Comparison of ENCODE assay signal across 8 mouse cellular contexts in genomic region chr9:65162711-65163639, GRCm38 (mm10). TPM values are rescaled to one million over a fixed set of nuclear protein-coding genes. Genes with fewer than 3 reads are reported as not detected.
DNase-seq lines count a peak whose midpoint lies in the region; ATAC-seq and TF ChIP-seq lines count a peak whose summit lies in the region.

No protein-coding gene starts in this region.

- TF ChIP-seq POLR2A in small intestine, adult 2 months (IDR thresholded peaks at IDR 0.05; ENCODE audit: low read depth, low read length), result no peak

- H3K9ac ChIP-seq in heart, postnatal 0 days (replicated peaks; ENCODE audit: low read depth, low read length), result no peak overlapping the region; the same call in 1 of the 2 replicates
- no peak overlapping the region for H3K9ac ChIP-seq in liver, embryonic 14.5 days (replicated peaks)

- H3K9me3 ChIP-seq in heart, postnatal 0 days (replicated peaks; ENCODE audit: control insufficient read depth, low read length), result no peaks in the 10 kb centered on the region
- H3K9me3 ChIP-seq in liver, embryonic 14.5 days (ENCODE audit: control insufficient read depth, low read length), result no peaks in the 10 kb centered on the region

- WGBS in heart, postnatal 0 days, result 2% methylated on average over 56 of the region's 69 CpGs
- WGBS in liver, embryonic 14.5 days (ENCODE audit: insufficient replicate concordance), result 2% methylated on average over 54 of the region's 69 CpGs
- 3% methylated on average over 66 of the region's 69 CpGs for WGBS in small intestine, adult 2 months

- no peak for TF ChIP-seq CTCF in left cerebral cortex, adult 2 months (IDR thresholded peaks at IDR 0.05)
- TF ChIP-seq CTCF in heart, postnatal 0 days (IDR thresholded peaks at IDR 0.05; ENCODE audit: low read depth), result no peak
- TF ChIP-seq CTCF in liver, embryonic 14.5 days (IDR thresholded peaks at IDR 0.05; ENCODE audit: low read depth), result no peak
- no peak for TF ChIP-seq CTCF in small intestine, adult 2 months (IDR thresholded peaks at IDR 0.05; ENCODE audit: extremely low read depth, insufficient read length, insufficient replicate concordance, low read depth, low read length)

- peak overlapping the region; percentile 82 for H3K4me2 ChIP-seq in heart, postnatal 0 days (ENCODE audit: low read depth, low read length)
- peak overlapping the region; percentile 34 for H3K4me2 ChIP-seq in liver, embryonic 14.5 days (ENCODE audit: low read depth)

- no peaks in the 10 kb centered on the region for H3K36me3 ChIP-seq in heart, postnatal 0 days (replicated peaks; ENCODE audit: control insufficient read depth, insufficient read depth, low read length)
- no peaks in the 10 kb centered on the region for H3K36me3 ChIP-seq in liver, embryonic 14.5 days (replicated peaks; ENCODE audit: control insufficient read depth, insufficient read depth, low read depth)
- H3K36me3 ChIP-seq in small intestine, adult 2 months (ENCODE audit: control insufficient read depth, insufficient read depth, low read length), result no peaks in the 10 kb centered on the region

- DNase-seq in CD4-positive, CD25-positive, alpha-beta regulatory T cell, adult 2 months (ENCODE audit: low read depth, low spot score), result peak; percentile 11
- peak; percentile 34 to 46 for DNase-seq in left cerebral cortex, adult 2 months (ENCODE audit: extremely low spot score in 1 of 2, low spot score in 2 of 2)
- DNase-seq in left cerebral cortex, adult 11 months (ENCODE audit: low spot score), result no peak
- no peak for DNase-seq in heart, postnatal 0 days (ENCODE audit: low spot score)
- DNase-seq in liver, embryonic 14.5 days (ENCODE audit: low read depth in 3 of 3, low spot score in 3 of 3), result no peak
- DNase-seq in urinary bladder, adult 18-20 months (ENCODE audit: low spot score in 2 of 2), result no peak

- H3K27ac ChIP-seq in left cerebral cortex, adult 2 months, result 0 out of 2 replicates have a peak overlapping the region, but pooled peaks have one; percentile 32
- H3K27ac ChIP-seq in heart, postnatal 0 days (ENCODE audit: low read depth), result no peak overlapping the region
- no peak overlapping the region for H3K27ac ChIP-seq in liver, embryonic 14.5 days
- H3K27ac ChIP-seq in small intestine, adult 2 months (ENCODE audit: insufficient read depth, low read depth, low read length), result no peak overlapping the region

- TF ChIP-seq EP300 in heart, postnatal 0 days (IDR thresholded peaks at IDR 0.05; ENCODE audit: low read depth), result no peak
- no peak for TF ChIP-seq EP300 in liver, embryonic 14.5 days (IDR thresholded peaks at IDR 0.05; ENCODE audit: low read depth)

- ATAC-seq in CD4-positive, CD25-positive, alpha-beta regulatory T cell, adult 4 months, result no peak
- peak; percentile 51 for ATAC-seq in heart, postnatal 0 days (ENCODE audit: insufficient read depth, low read depth)
- no peak for ATAC-seq in liver, embryonic 14.5 days (ENCODE audit: insufficient read depth)

- peak overlapping the region; percentile 51 for H3K4me3 ChIP-seq in left cerebral cortex, adult 2 months
- H3K4me3 ChIP-seq in heart, postnatal 0 days (ENCODE audit: low read depth, low read length), result peak overlapping the region; percentile 50
- peak overlapping the region; percentile 10 to 15; a peak in 3 of 4 replicates for H3K4me3 ChIP-seq in liver, embryonic 14.5 days (ENCODE audit: insufficient read depth in 1 of 2, low read depth in 2 of 2, low read length in 2 of 2)
- H3K4me3 ChIP-seq in small intestine, adult 2 months (ENCODE audit: low read depth, low read length), result peak overlapping the region; percentile 33; the same call in 1 of the 2 replicates

- intact Hi-C loops in left cerebral cortex, adult 2 months (cut with DNase I), result no loop called here

- H3K4me1 ChIP-seq in heart, postnatal 0 days (ENCODE audit: control insufficient read depth, insufficient read depth), result peaks cover 8% of the 10 kb centered on the region; the same call in 1 of the 2 replicates
- H3K4me1 ChIP-seq in liver, embryonic 14.5 days (replicated peaks; ENCODE audit: control insufficient read depth in 2 of 2, insufficient read depth in 2 of 2, low read length in 1 of 2), result no peaks in the 10 kb centered on the region
- no peaks in the 10 kb centered on the region for H3K4me1 ChIP-seq in small intestine, adult 2 months (ENCODE audit: control insufficient read depth, insufficient read depth, insufficient read length, low read length)

- peaks cover 53% of the 10 kb centered on the region for H3K27me3 ChIP-seq in heart, postnatal 0 days (ENCODE audit: control insufficient read depth, insufficient read depth, low read length)
- peaks cover 55% of the 10 kb centered on the region for H3K27me3 ChIP-seq in liver, embryonic 14.5 days (ENCODE audit: control insufficient read depth, insufficient read depth, low read length)
- peaks cover 17% of the 10 kb centered on the region for H3K27me3 ChIP-seq in small intestine, adult 2 months (ENCODE audit: control insufficient read depth, insufficient read depth, low read length)

RNA-seq across cellular contexts. Expression of gene Igdcc3, which starts 22.0 kb away (rescaled TPM):
- not detected for polyA plus RNA-seq in CD4-positive, CD25-positive, alpha-beta regulatory T cell, adult 4 months (2017; shearing (Covaris generic))
- total RNA-seq in left cerebral cortex, adult 2 months (2021), result 1 to 10 TPM; 2.0 to 2.5 TPM
- not detected in 2 replicates for total RNA-seq in heart, postnatal 0 days (2014; rRNA removed; ENCODE audit: low replicate concordance)
- 0.11 and 0.15 TPM in 2 replicates for polyA plus RNA-seq in heart, postnatal 0 days (2015; fragmentation: Nextera tagmentation; extraction: Ambion mirVana)
- polyA plus RNA-seq in liver, embryonic 14.5 days (2012; rRNA removed), result 0.06 and 0.10 TPM in 2 replicates
- polyA plus RNA-seq in liver, embryonic 14.5 days (2014; fragmentation: Nextera tagmentation; extraction: Ambion mirVana), result 0.06 and 0.13 TPM in 2 replicates
- 0.06 TPM in 1 of 2 replicates, not detected in the other for polyA plus RNA-seq in small intestine, adult 2 months (2012; rRNA removed)

RNA-seq across cellular contexts. Expression of gene Parp16, which starts 32.2 kb away (rescaled TPM):
- polyA plus RNA-seq in CD4-positive, CD25-positive, alpha-beta regulatory T cell, adult 4 months (2017; shearing (Covaris generic)), result 1 to 10 TPM; 6.4 to 7.5 TPM
- 1 to 10 TPM; 3.6 to 4.0 TPM for total RNA-seq in left cerebral cortex, adult 2 months (2021)
- 1.8 and 7.7 TPM in 2 replicates for total RNA-seq in heart, postnatal 0 days (2014; rRNA removed; ENCODE audit: low replicate concordance)
- polyA plus RNA-seq in heart, postnatal 0 days (2015; fragmentation: Nextera tagmentation; extraction: Ambion mirVana), result 5.7 and 5.8 TPM in 2 replicates
- 4.9 and 5.7 TPM in 2 replicates for polyA plus RNA-seq in liver, embryonic 14.5 days (2012; rRNA removed)
- polyA plus RNA-seq in liver, embryonic 14.5 days (2014; fragmentation: Nextera tagmentation; extraction: Ambion mirVana), result 7.2 and 9.3 TPM in 2 replicates
- polyA plus RNA-seq in small intestine, adult 2 months (2012; rRNA removed), result 10.0 and 16.3 TPM in 2 replicates

Comparison
In these comparisons a context has a peak if more than half of its experiments do, and no peak if none do; other contexts are left out.
1. DNase-seq: peak in CD4-positive, CD25-positive, alpha-beta regulatory T cell, adult 2 months (single experiment) and left cerebral cortex, adult 2 months (2 of 2); none in left cerebral cortex, adult 11 months (single experiment), heart, postnatal 0 days (single experiment), liver, embryonic 14.5 days (0 of 3) and urinary bladder, adult 18-20 months (0 of 2).
2. Peak in every context shown above with its lines, with median percentiles within 50 percentile points of each other: H3K4me3 ChIP-seq.